ENCODE assay signal across 17 mouse cellular contexts in genomic region chr16:3934091-3934490, GRCm38 (mm10). TPM values are rescaled to one million over a fixed set of nuclear protein-coding genes. Genes with fewer than 3 reads are reported as not detected.
A peak's percentile ranks its signal among the peaks of the same experiment; 100 is the strongest.
DNase-seq lines count a peak whose midpoint lies in the region; ATAC-seq and TF ChIP-seq lines count a peak whose summit lies in the region.
"Had no signal": no experiment of that assay in that cellular context is flagged by ENCODE, and none has a peak within 500 bp of the region (broad histone marks: within the 10 kb centered on the region; RNA-seq: fewer than 3 reads in every experiment).

No protein-coding gene starts in this region.

- H3K36me3 ChIP-seq in embryonic facial prominence, embryonic 11.5 days (replicated peaks; ENCODE audit: control insufficient read depth, insufficient read depth, low read depth, low read length): no peaks in the 10 kb centered on the region; the same call in 1 of the 2 replicates
- peaks cover 84% of the 10 kb centered on the region for H3K36me3 ChIP-seq in embryonic facial prominence, embryonic 10.5 days (replicated peaks)
- H3K36me3 ChIP-seq in lung, postnatal 0 days (ENCODE audit: insufficient read depth, low read length): peaks cover 19% of the 10 kb centered on the region; the same call in 1 of the 2 replicates

- H3K4me3 ChIP-seq in embryonic facial prominence, embryonic 11.5 days (ENCODE audit: low read depth, low read length): no peak overlapping the region
- H3K4me3 ChIP-seq in embryonic facial prominence, embryonic 10.5 days: no peak overlapping the region
- no peak overlapping the region for H3K4me3 ChIP-seq in lung, adult 2 months (replicated peaks; ENCODE audit: extremely low read depth, low read depth, low read length)
- H3K4me3 ChIP-seq in lung, postnatal 0 days (ENCODE audit: low read depth, low read length): no peak overlapping the region
- H3K4me3 ChIP-seq: forebrain, embryonic 15.5 days; liver, embryonic 13.5 days; neural tube, embryonic 15.5 days had no signal

- TF ChIP-seq CTCF in lung, adult 2 months (IDR thresholded peaks at IDR 0.05; ENCODE audit: insufficient read depth, low read length): no peak
- TF ChIP-seq CTCF in lung, postnatal 0 days (IDR thresholded peaks at IDR 0.05): no peak

- no peak for TF ChIP-seq EP300 in lung, postnatal 0 days (IDR thresholded peaks at IDR 0.05)

- H3K27me3 ChIP-seq in embryonic facial prominence, embryonic 11.5 days (ENCODE audit: control insufficient read depth, insufficient read depth, low read length): no peaks in the 10 kb centered on the region
- no peaks in the 10 kb centered on the region for H3K27me3 ChIP-seq in embryonic facial prominence, embryonic 10.5 days (replicated peaks; ENCODE audit: low read depth, poor library complexity, severe bottlenecking)
- H3K27me3 ChIP-seq in lung, postnatal 0 days (replicated peaks; ENCODE audit: insufficient read depth, low read length): no peaks in the 10 kb centered on the region
- H3K27me3 ChIP-seq: forebrain, embryonic 15.5 days; liver, embryonic 13.5 days; neural tube, embryonic 15.5 days had no signal

- DNase-seq in embryonic facial prominence, embryonic 11.5 days (ENCODE audit: low spot score): no peak
- DNase-seq in embryonic facial prominence, embryonic 10.5 days (ENCODE audit: low spot score): no peak
- DNase-seq in lung, adult 2 months: peak; percentile 6
- DNase-seq in lung, postnatal 4 days: no peak
- DNase-seq in lung, postnatal 0 days (ENCODE audit: low spot score): peak; percentile 83
- no peak for DNase-seq in ovary, postnatal 36 days (ENCODE audit: low spot score)
- DNase-seq in heart, postnatal 4 days: no peak
- no peak for DNase-seq in natural killer cell, adult 2 months (ENCODE audit: low spot score in 2 of 2)
- DNase-seq: adrenal gland, postnatal 10 days; cerebellum, adult 9-10 months; liver, embryonic 13.5 days; retina, postnatal 1 day had no signal

- no peaks in the 10 kb centered on the region for H3K4me1 ChIP-seq in embryonic facial prominence, embryonic 11.5 days (ENCODE audit: control insufficient read depth, insufficient read depth, low read length)
- no peaks in the 10 kb centered on the region for H3K4me1 ChIP-seq in embryonic facial prominence, embryonic 10.5 days
- H3K4me1 ChIP-seq in lung, adult 2 months (ENCODE audit: control insufficient read depth, insufficient read depth, low read length): peaks cover 5% of the 10 kb centered on the region; the same call in 1 of the 2 replicates
- no peaks in the 10 kb centered on the region for H3K4me1 ChIP-seq in lung, postnatal 0 days (ENCODE audit: insufficient read depth, low read depth, low read length)
- H3K4me1 ChIP-seq: forebrain, embryonic 15.5 days; liver, embryonic 13.5 days; neural tube, embryonic 15.5 days had no signal

- ATAC-seq in embryonic facial prominence, embryonic 11.5 days (replicated peaks; ENCODE audit: insufficient number of reproducible peaks, low FRiP score, low TSS enrichment, low read depth): no peak
- peak; percentile 80 for ATAC-seq in lung, postnatal 0 days
- ATAC-seq: forebrain, embryonic 15.5 days; intestine, postnatal 0 days had no signal

- no peak overlapping the region for H3K4me2 ChIP-seq in embryonic facial prominence, embryonic 11.5 days (ENCODE audit: low read depth, low read length)
- H3K4me2 ChIP-seq in lung, postnatal 0 days (replicated peaks; ENCODE audit: low read depth, low read length): no peak overlapping the region
- H3K4me2 ChIP-seq: forebrain, embryonic 15.5 days; hindbrain, embryonic 14.5 days; liver, embryonic 13.5 days; neural tube, embryonic 15.5 days had no signal

- no peak overlapping the region for H3K27ac ChIP-seq in embryonic facial prominence, embryonic 11.5 days (replicated peaks; ENCODE audit: low read depth, low read length)
- H3K27ac ChIP-seq in embryonic facial prominence, embryonic 10.5 days (replicated peaks): no peak overlapping the region
- H3K27ac ChIP-seq in lung, postnatal 0 days (ENCODE audit: low read length): no peak overlapping the region
- H3K27ac ChIP-seq: forebrain, embryonic 15.5 days; hindbrain, embryonic 14.5 days; liver, embryonic 13.5 days; neural tube, embryonic 15.5 days had no signal

- 0 out of 2 replicates have a peak overlapping the region, but pooled peaks have one; percentile 13 for H3K9ac ChIP-seq in embryonic facial prominence, embryonic 11.5 days (replicated peaks; ENCODE audit: low read length)
- no peak overlapping the region for H3K9ac ChIP-seq in lung, postnatal 0 days (replicated peaks; ENCODE audit: low read depth)
- H3K9ac ChIP-seq: forebrain, embryonic 15.5 days; hindbrain, embryonic 14.5 days; liver, embryonic 13.5 days; neural tube, embryonic 15.5 days had no signal

- no peak for TF ChIP-seq POLR2A in lung, adult 2 months (IDR thresholded peaks at IDR 0.05; ENCODE audit: borderline replicate concordance, extremely low read depth, low read depth, low read length)

- WGBS in embryonic facial prominence, embryonic 11.5 days: 90% methylated on average over 1 of the region's 1 CpGs
- 96% methylated on average over 1 of the region's 1 CpGs for WGBS in embryonic facial prominence, embryonic 10.5 days
- 61% methylated on average over 1 of the region's 1 CpGs for WGBS in lung, adult 2 months
- WGBS in lung, postnatal 0 days: 65% methylated on average over 1 of the region's 1 CpGs

- no peaks in the 10 kb centered on the region for H3K9me3 ChIP-seq in embryonic facial prominence, embryonic 11.5 days (replicated peaks; ENCODE audit: control insufficient read depth, low read length)
- H3K9me3 ChIP-seq in embryonic facial prominence, embryonic 10.5 days: no peaks in the 10 kb centered on the region
- H3K9me3 ChIP-seq in lung, postnatal 0 days (ENCODE audit: low read length): no peaks in the 10 kb centered on the region
- H3K9me3 ChIP-seq: forebrain, embryonic 15.5 days; liver, embryonic 13.5 days; neural tube, embryonic 15.5 days had no signal

RNA-seq across cellular contexts. Expression of gene Cluap1, which starts 25.5 kb away (rescaled TPM):
- polyA plus RNA-seq in embryonic facial prominence, embryonic 11.5 days (2014; fragmentation: Nextera tagmentation; extraction: Ambion mirVana): 27.3 and 32.0 TPM in 2 replicates
- 22.5 and 24.7 TPM in 2 replicates for polyA plus RNA-seq in embryonic facial prominence, embryonic 10.5 days (2016; fragmentation: Nextera tagmentation; extraction: Ambion mirVana)
- 5.7 and 6.3 TPM in 2 replicates for polyA plus RNA-seq in lung, adult 2 months (2012; rRNA removed)
- 18.4 and 18.7 TPM in 2 replicates for polyA plus RNA-seq in lung, postnatal 0 days (2015; fragmentation: Nextera tagmentation; extraction: Ambion mirVana)
- total RNA-seq in heart, postnatal 4 days (2021): 10 to 100 TPM; 11.7 to 11.8 TPM

RNA-seq across cellular contexts. Expression of gene 1700037C18Rik, which starts 25.6 kb away (rescaled TPM):
- polyA plus RNA-seq in embryonic facial prominence, embryonic 11.5 days (2014; fragmentation: Nextera tagmentation; extraction: Ambion mirVana): 5.3 and 6.9 TPM in 2 replicates
- 6.8 TPM in 2 replicates for polyA plus RNA-seq in embryonic facial prominence, embryonic 10.5 days (2016; fragmentation: Nextera tagmentation; extraction: Ambion mirVana)
- 14.9 TPM in 2 replicates for polyA plus RNA-seq in lung, adult 2 months (2012; rRNA removed)
- polyA plus RNA-seq in lung, postnatal 0 days (2015; fragmentation: Nextera tagmentation; extraction: Ambion mirVana): 10.8 and 11.6 TPM in 2 replicates
- 1 to 10 TPM; 5.8 to 6.9 TPM for total RNA-seq in heart, postnatal 4 days (2021)

RNA-seq across cellular contexts. Expression of gene Nlrc3, which starts 42.3 kb away (rescaled TPM):
- 0.76 and 0.91 TPM in 2 replicates for polyA plus RNA-seq in embryonic facial prominence, embryonic 11.5 days (2014; fragmentation: Nextera tagmentation; extraction: Ambion mirVana)
- polyA plus RNA-seq in embryonic facial prominence, embryonic 10.5 days (2016; fragmentation: Nextera tagmentation; extraction: Ambion mirVana): 0.97 and 1.0 TPM in 2 replicates
- polyA plus RNA-seq in lung, adult 2 months (2012; rRNA removed): 5.9 and 6.3 TPM in 2 replicates
- 0.88 and 0.90 TPM in 2 replicates for polyA plus RNA-seq in lung, postnatal 0 days (2015; fragmentation: Nextera tagmentation; extraction: Ambion mirVana)
- total RNA-seq in heart, postnatal 4 days (2021): 1 to 10 TPM; 2.8 to 3.0 TPM

RNA-seq across cellular contexts. Expression of gene Gm20695, which starts 49.6 kb away (rescaled TPM):
- polyA plus RNA-seq in embryonic facial prominence, embryonic 11.5 days (2014; fragmentation: Nextera tagmentation; extraction: Ambion mirVana): 1.6 and 4.4 TPM in 2 replicates
- 1.4 and 2.6 TPM in 2 replicates for polyA plus RNA-seq in embryonic facial prominence, embryonic 10.5 days (2016; fragmentation: Nextera tagmentation; extraction: Ambion mirVana)
- 0.12 and 0.14 TPM in 2 replicates for polyA plus RNA-seq in lung, adult 2 months (2012; rRNA removed)
- polyA plus RNA-seq in lung, postnatal 0 days (2015; fragmentation: Nextera tagmentation; extraction: Ambion mirVana): 3.7 and 5.2 TPM in 2 replicates
- 1 to 10 TPM in 1 of 2 experiments, not detected in 1; 1.4 TPM for total RNA-seq in heart, postnatal 4 days (2021)
- total RNA-seq: gastrocnemius, adult 18-20 months had no signal

RNA-seq across cellular contexts. Expression of gene Zfp597, which starts 49.7 kb away (rescaled TPM):
- polyA plus RNA-seq in embryonic facial prominence, embryonic 11.5 days (2014; fragmentation: Nextera tagmentation; extraction: Ambion mirVana): 6.8 and 7.3 TPM in 2 replicates
- polyA plus RNA-seq in embryonic facial prominence, embryonic 10.5 days (2016; fragmentation: Nextera tagmentation; extraction: Ambion mirVana): 4.5 and 5.5 TPM in 2 replicates
- polyA plus RNA-seq in lung, adult 2 months (2012; rRNA removed): 3.4 and 3.5 TPM in 2 replicates
- polyA plus RNA-seq in lung, postnatal 0 days (2015; fragmentation: Nextera tagmentation; extraction: Ambion mirVana): 4.6 and 5.0 TPM in 2 replicates
- 10 to 100 TPM; 12.4 to 15.5 TPM for total RNA-seq in heart, postnatal 4 days (2021)

Comparison
In these comparisons a context has a peak if more than half of its experiments do, and no peak if none do; other contexts are left out.
1. DNase-seq: peak in lung, adult 2 months (single experiment) and lung, postnatal 0 days (single experiment); none in embryonic facial prominence, embryonic 11.5 days (single experiment), embryonic facial prominence, embryonic 10.5 days (single experiment), lung, postnatal 4 days (0 of 2), ovary, postnatal 36 days (single experiment), heart, postnatal 4 days (single experiment) and natural killer cell, adult 2 months (0 of 2).